Comparison of ENCODE assay signal across 8 mouse cellular contexts in the genomic region with DNA sequence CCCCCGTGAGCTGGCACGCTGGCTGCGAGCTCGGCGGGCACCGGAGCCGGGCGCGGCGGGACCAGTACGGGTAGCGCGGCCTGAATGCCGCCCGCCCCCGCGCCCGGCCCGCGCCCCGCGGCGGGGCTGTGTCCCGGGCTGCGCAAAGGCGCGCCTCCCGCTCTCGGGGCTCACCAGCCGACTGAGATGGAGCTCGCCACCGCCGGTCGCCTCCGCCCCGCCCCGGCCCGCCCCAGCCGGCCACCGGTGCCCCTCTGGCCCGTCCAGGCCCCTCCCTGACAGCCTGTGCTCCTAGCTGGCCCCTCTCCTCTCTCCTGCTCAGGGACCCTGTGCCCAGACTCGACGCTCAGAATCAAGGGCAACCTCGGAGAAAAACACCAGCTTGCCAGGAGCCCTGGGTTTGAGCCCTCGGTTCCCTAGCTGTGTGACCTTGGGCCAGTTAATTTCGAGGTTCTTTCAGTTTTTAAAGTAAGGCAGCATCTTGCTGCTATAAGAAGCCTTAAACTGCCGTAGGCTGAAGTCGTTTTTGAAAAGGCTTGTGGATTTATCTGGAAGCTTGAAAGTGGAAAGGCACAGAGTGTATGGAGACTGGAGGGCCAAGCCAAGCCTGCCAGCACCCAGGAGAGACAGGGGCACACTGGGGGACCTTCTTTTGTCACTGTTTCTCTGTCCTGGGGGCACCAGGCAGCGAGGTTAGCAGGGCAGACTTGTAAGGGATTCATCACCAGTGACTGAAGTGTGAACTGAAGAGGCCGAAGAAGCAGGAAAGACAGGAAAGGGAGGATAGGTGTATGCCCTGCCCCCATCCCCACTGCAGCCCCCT. TPM values are rescaled to one million over a fixed set of nuclear protein-coding genes. Genes with fewer than 3 reads are reported as not detected.
A peak's percentile ranks its signal among the peaks of the same experiment; 100 is the strongest.
DNase-seq lines count a peak whose midpoint lies in the region; ATAC-seq and TF ChIP-seq lines count a peak whose summit lies in the region.

A gene (minus strand): TSS at position 183 of the 823 bp plus-strand sequence.

- no peak for TF ChIP-seq POLR2A in heart, adult 2 months (IDR thresholded peaks at IDR 0.05; ENCODE audit: insufficient read depth, low read depth, low read length)

- intact Hi-C loops in heart, adult 2 months (cut with DNase I), result no loop called here

- H3K9me3 ChIP-seq in E14TG2a.4 (ENCODE audit: low read length), result no peaks in the 10 kb centered on the region
- H3K9me3 ChIP-seq in forebrain, embryonic 10.5 days, result no peaks in the 10 kb centered on the region
- no peaks in the 10 kb centered on the region for H3K9me3 ChIP-seq in limb, embryonic 10.5 days (replicated peaks)
- no peaks in the 10 kb centered on the region for H3K9me3 ChIP-seq in stomach, postnatal 0 days (ENCODE audit: control insufficient read depth, low read length)

- no peak for TF ChIP-seq EP300 in heart, adult 2 months (IDR thresholded peaks at IDR 0.05; ENCODE audit: insufficient read depth, low read depth, low read length)
- no peak for TF ChIP-seq EP300 in stomach, postnatal 0 days (optimal IDR thresholded peaks at IDR 0.05)

- 11% methylated on average over 45 of the region's 50 CpGs for WGBS in heart, adult 2 months
- 6% methylated on average over 50 of the region's 50 CpGs for WGBS in forebrain, embryonic 10.5 days
- 6% methylated on average over 50 of the region's 50 CpGs for WGBS in limb, embryonic 10.5 days
- WGBS in stomach, postnatal 0 days, result 10% methylated on average over 31 of the region's 50 CpGs

- no peak for ATAC-seq in stomach, postnatal 0 days (ENCODE audit: low FRiP score, low TSS enrichment)

- H3K4me2 ChIP-seq in stomach, postnatal 0 days (replicated peaks; ENCODE audit: low read depth), result peak within 1 kb of the TSS; percentile 55

- no peak for DNase-seq in heart, adult 2 months
- DNase-seq in heart, adult 8-10 months (ENCODE audit: low spot score), result no peak
- no peak for DNase-seq in forebrain, embryonic 10.5 days (ENCODE audit: extremely low spot score, low spot score)
- DNase-seq in limb, embryonic 10.5 days (ENCODE audit: low spot score), result peak; percentile 49
- DNase-seq in stomach, postnatal 0 days (ENCODE audit: low spot score), result no peak
- DNase-seq in frontal cortex, postnatal 14 days (ENCODE audit: low spot score in 2 of 2), result no peak
- no peak for DNase-seq in retina, embryonic 14.5 days (ENCODE audit: low spot score)

- TF ChIP-seq CTCF in heart, adult 2 months (IDR thresholded peaks at IDR 0.05), result no peak
- TF ChIP-seq CTCF in E14TG2a.4 (conservative IDR thresholded peaks at IDR 0.05; ENCODE audit: low read length), result no peak
- TF ChIP-seq CTCF in stomach, postnatal 0 days (IDR thresholded peaks at IDR 0.05; ENCODE audit: low read depth), result no peak

- H3K79me2 ChIP-seq in heart, adult 2 months (replicated peaks; ENCODE audit: control insufficient read depth, insufficient read depth, low read length), result no peaks in the 10 kb centered on the region

- H3K27me3 ChIP-seq in heart, adult 2 months (ENCODE audit: control insufficient read depth, insufficient read depth, low read length), result peaks cover 9% of the 10 kb centered on the region
- peaks cover 67% of the 10 kb centered on the region for H3K27me3 ChIP-seq in E14TG2a.4 (ENCODE audit: insufficient read depth, low read length)
- H3K27me3 ChIP-seq in forebrain, embryonic 10.5 days (ENCODE audit: poor library complexity, severe bottlenecking), result peaks cover 81% of the 10 kb centered on the region
- H3K27me3 ChIP-seq in limb, embryonic 10.5 days (ENCODE audit: low read depth, poor library complexity, severe bottlenecking), result peaks cover 80% of the 10 kb centered on the region
- H3K27me3 ChIP-seq in stomach, postnatal 0 days (ENCODE audit: control insufficient read depth, insufficient read depth, low read length), result peaks cover 15% of the 10 kb centered on the region

- H3K36me3 ChIP-seq in heart, adult 2 months (ENCODE audit: control insufficient read depth, insufficient read depth, low read length), result no peaks in the 10 kb centered on the region
- peaks cover 28% of the 10 kb centered on the region for H3K36me3 ChIP-seq in E14TG2a.4 (ENCODE audit: insufficient read depth, low read length)
- peaks cover 23% of the 10 kb centered on the region for H3K36me3 ChIP-seq in forebrain, embryonic 10.5 days (replicated peaks)
- H3K36me3 ChIP-seq in limb, embryonic 10.5 days, result peaks cover 19% of the 10 kb centered on the region
- H3K36me3 ChIP-seq in stomach, postnatal 0 days (ENCODE audit: control insufficient read depth, insufficient read depth, low read length), result no peaks in the 10 kb centered on the region

- peak within 1 kb of the TSS; percentile 5; the same call in 1 of the 2 replicates for H3K9ac ChIP-seq in heart, adult 2 months (ENCODE audit: low read depth, low read length)
- H3K9ac ChIP-seq in stomach, postnatal 0 days (ENCODE audit: low read length), result no peak within 1 kb of the TSS

- H3K27ac ChIP-seq in heart, adult 2 months, result no peak within 1 kb of the TSS
- H3K27ac ChIP-seq in forebrain, embryonic 10.5 days, result no peak within 1 kb of the TSS; the same call in 1 of the 2 replicates
- peak within 1 kb of the TSS; percentile 27; the same call in 1 of the 2 replicates for H3K27ac ChIP-seq in limb, embryonic 10.5 days
- H3K27ac ChIP-seq in stomach, postnatal 0 days (replicated peaks), result no peak within 1 kb of the TSS

- peak within 1 kb of the TSS; percentile 20; the same call in 1 of the 2 replicates for H3K4me3 ChIP-seq in heart, adult 2 months
- H3K4me3 ChIP-seq in E14TG2a.4 (replicated peaks; ENCODE audit: low read length), result peak within 1 kb of the TSS; percentile 75
- H3K4me3 ChIP-seq in forebrain, embryonic 10.5 days, result peak within 1 kb of the TSS; percentile 51
- peak within 1 kb of the TSS; percentile 54 for H3K4me3 ChIP-seq in limb, embryonic 10.5 days
- peak within 1 kb of the TSS; percentile 28 for H3K4me3 ChIP-seq in stomach, postnatal 0 days (ENCODE audit: low read depth, low read length)

- no peaks in the 10 kb centered on the region; the same call in 1 of the 2 replicates for H3K4me1 ChIP-seq in heart, adult 2 months (ENCODE audit: control insufficient read depth, insufficient read depth, low read length)
- H3K4me1 ChIP-seq in E14TG2a.4 (replicated peaks; ENCODE audit: low read depth, low read length), result peaks cover 69% of the 10 kb centered on the region
- peaks cover 51% of the 10 kb centered on the region for H3K4me1 ChIP-seq in forebrain, embryonic 10.5 days
- peaks cover 39% of the 10 kb centered on the region for H3K4me1 ChIP-seq in limb, embryonic 10.5 days
- no peaks in the 10 kb centered on the region for H3K4me1 ChIP-seq in stomach, postnatal 0 days (replicated peaks; ENCODE audit: control insufficient read depth, insufficient read depth)

RNA-seq across cellular contexts. Expression of the gene that starts here (rescaled TPM):
- total RNA-seq in heart, adult 2 months (2021), result under 1 TPM; 0.25 to 0.26 TPM
- polyA plus RNA-seq in heart, adult 2 months (2012; rRNA removed), result 1.6 and 2.0 TPM in 2 replicates
- under 1 TPM; 0.09 to 0.65 (median 0.23) TPM for total RNA-seq in heart, adult 8-10 months (2022)
- polyA plus RNA-seq in forebrain, embryonic 10.5 days (2016; fragmentation: Nextera tagmentation; extraction: Ambion mirVana), result not detected in 2 replicates
- 0.11 and 0.34 TPM in 2 replicates for polyA plus RNA-seq in limb, embryonic 10.5 days (2016; fragmentation: Nextera tagmentation; extraction: Ambion mirVana)
- not detected in 2 replicates for polyA plus RNA-seq in stomach, postnatal 0 days (2015; fragmentation: Nextera tagmentation; extraction: Ambion mirVana)

Comparison
In these comparisons a context has a peak if more than half of its experiments do, and no peak if none do; other contexts are left out.
1. Peak in DNase-seq, H3K4me3 ChIP-seq and H3K27ac ChIP-seq in limb, embryonic 10.5 days; RNA of the gene not detected or under 1 TPM.
2. H3K4me3 ChIP-seq: peak in every context shown above with its lines; median percentile 75 in E14TG2a.4; 54 in limb, embryonic 10.5 days; 51 in forebrain, embryonic 10.5 days; 28 in stomach, postnatal 0 days; 20 in heart, adult 2 months.